Mouse (Mus musculus) frontal cortex, postnatal 36 days (tissue): ENCODE measurements at regions not wholly inside any gene's neighbourhood (a gene's known extent, or its start where the extent isn't known, plus 50 kb on each side); places are given as distances from the start of the nearest gene placed in this dataset.

Experiments
- DNase-seq, 2 experiments: peaks; one replicate each; pipeline ENCODE4 v3.0.0; 2022; ENCODE audit warnings: low spot score in 2 of 2

- peak; percentile 42 to 79 for DNase-seq
Measured at GRCm38 (mm10) chr12:14687263-14687662, 535.4 kb upstream of the Fam84a start.

- no peak for DNase-seq
Measured at GRCm38 (mm10) chr12:14676230-14676629, 524.4 kb upstream of the Fam84a start.

- peak; percentile 4 to 42 for DNase-seq
Measured at GRCm38 (mm10) chr12:14665909-14666308, 514.1 kb upstream of the Fam84a start.
